Mouse (Mus musculus): ENCODE data around the gene Utp6. TPM values are rescaled to one million over a fixed set of nuclear protein-coding genes. Genes with fewer than 3 reads are reported as not detected.

Utp6 gene
- polyA plus RNA-seq, 1 experiment from 2014 or later: 39.2 TPM

DNA sequence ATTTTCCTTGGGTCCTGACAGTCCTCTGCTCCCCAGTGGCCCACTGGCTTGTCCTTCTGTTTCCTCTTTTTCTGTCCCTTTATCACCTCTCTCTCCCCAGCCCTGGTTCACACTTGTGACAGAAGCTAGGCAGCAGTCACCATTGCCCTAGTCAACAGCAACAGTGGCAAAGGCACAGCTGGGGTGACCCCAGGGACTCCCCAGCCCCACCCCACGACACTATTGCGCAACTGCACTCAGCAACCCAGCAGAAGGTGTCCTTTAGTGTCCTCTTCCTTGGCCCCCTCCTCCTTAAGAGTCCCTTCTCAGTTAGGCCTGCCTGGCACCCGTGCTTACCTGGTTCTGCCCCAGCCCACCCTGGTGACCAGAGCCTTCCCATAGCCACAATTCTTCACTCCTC is 40.0 kb downstream of the Utp6 start:
- H3K4me1 ChIP-seq (ENCODE audit: control insufficient read depth, insufficient read depth, low read length): no peaks in the 10 kb centered on the region
- H3K4me3 ChIP-seq (ENCODE audit: low read depth, low read length): no peak overlapping the region
- H3K4me2 ChIP-seq (ENCODE audit: low read length): no peak overlapping the region
- H3K27me3 ChIP-seq (ENCODE audit: control insufficient read depth, insufficient read depth, low read depth, low read length): no peaks in the 10 kb centered on the region
- H3K9ac ChIP-seq (ENCODE audit: low read depth, low read length): no peak overlapping the region
- H3K9me3 ChIP-seq (replicated peaks; ENCODE audit: control insufficient read depth, low read length, poor library complexity, severe bottlenecking): no peaks in the 10 kb centered on the region
- 92% methylated on average over 3 of the region's 3 CpGs for WGBS
- no peak overlapping the region for H3K27ac ChIP-seq (ENCODE audit: low read length)
- no peaks in the 10 kb centered on the region for H3K36me3 ChIP-seq (ENCODE audit: control insufficient read depth, insufficient read depth, low read length)
- no peak for ATAC-seq

DNA sequence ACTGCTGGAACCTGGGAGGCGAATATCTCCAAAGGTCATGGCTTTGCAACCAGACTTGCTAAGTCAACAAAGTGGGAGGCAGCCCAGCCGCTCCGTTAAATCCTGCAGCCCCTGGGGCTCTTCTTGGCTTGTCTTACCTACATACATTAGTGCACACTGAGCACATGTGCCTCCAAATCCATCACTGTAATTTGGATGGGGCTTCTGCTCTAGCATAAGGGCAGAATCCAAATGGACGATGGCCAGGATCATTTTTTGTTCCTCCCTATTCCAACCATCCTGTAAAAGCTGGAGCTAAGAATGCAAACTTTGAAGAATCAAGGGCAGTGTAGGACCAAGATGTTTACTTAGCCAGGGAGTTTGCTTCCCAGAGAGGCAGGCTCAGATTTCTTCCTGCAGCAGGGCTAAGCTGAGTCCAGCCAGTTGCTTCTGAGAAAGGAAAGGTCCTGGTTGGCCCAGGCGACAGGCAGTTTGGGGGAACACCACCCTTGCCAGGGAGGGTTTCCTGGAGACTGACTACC is 41.6 kb downstream of the Utp6 start:
- H3K4me2 ChIP-seq (ENCODE audit: low read length): no peak overlapping the region
- H3K9me3 ChIP-seq (replicated peaks; ENCODE audit: control insufficient read depth, low read length, poor library complexity, severe bottlenecking): no peaks in the 10 kb centered on the region
- no peak for ATAC-seq
- no peak overlapping the region for H3K4me3 ChIP-seq (ENCODE audit: low read depth, low read length)
- H3K4me1 ChIP-seq (ENCODE audit: control insufficient read depth, insufficient read depth, low read length): no peaks in the 10 kb centered on the region
- H3K9ac ChIP-seq (ENCODE audit: low read depth, low read length): no peak overlapping the region
- no peaks in the 10 kb centered on the region for H3K27me3 ChIP-seq (ENCODE audit: control insufficient read depth, insufficient read depth, low read depth, low read length)
- H3K36me3 ChIP-seq (ENCODE audit: control insufficient read depth, insufficient read depth, low read length): no peaks in the 10 kb centered on the region
- 55% methylated on average over 5 of the region's 5 CpGs for WGBS
- no peak overlapping the region for H3K27ac ChIP-seq (ENCODE audit: low read length)

DNA sequence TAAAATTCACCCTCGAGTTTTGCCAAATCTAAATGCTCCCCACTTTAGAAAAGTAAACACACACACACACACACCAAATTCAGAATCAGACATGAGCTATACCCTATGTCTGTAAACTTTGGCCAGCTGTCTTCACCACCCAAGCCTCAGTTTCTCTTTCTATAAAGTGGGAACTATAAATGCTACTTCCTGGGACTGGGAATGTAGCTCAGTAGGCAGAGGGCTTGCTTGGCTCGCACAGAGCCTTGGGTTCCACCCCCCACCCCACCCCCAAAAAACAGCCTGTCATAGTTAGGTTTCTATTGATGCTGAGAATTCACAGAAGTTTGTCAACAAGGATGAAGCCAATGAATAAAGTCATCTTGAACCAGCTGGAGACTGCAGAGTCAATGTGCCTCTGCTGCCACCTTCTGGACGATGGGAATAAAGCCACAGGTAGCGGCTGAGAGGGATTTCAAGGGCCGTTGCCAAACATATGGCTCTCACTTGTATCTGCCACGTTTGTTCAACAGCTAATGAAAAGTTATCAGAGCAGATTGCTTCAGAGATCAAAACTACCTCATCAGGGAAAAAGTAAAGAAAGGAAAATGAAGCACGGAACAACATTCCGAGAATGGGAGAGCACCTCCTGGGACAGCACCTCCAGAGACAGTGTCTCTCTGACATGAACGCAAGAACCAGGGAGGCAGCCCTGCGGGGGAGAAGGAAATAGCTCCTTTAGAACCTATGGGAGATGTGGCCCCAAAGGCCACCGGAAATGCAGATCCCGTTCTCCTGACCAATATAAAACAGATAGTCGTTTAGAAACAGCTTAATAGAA is 42.3 kb downstream of the Utp6 start:
- H3K27me3 ChIP-seq (ENCODE audit: control insufficient read depth, insufficient read depth, low read depth, low read length): no peaks in the 10 kb centered on the region
- no peak overlapping the region for H3K4me3 ChIP-seq (ENCODE audit: low read depth, low read length)

DNA sequence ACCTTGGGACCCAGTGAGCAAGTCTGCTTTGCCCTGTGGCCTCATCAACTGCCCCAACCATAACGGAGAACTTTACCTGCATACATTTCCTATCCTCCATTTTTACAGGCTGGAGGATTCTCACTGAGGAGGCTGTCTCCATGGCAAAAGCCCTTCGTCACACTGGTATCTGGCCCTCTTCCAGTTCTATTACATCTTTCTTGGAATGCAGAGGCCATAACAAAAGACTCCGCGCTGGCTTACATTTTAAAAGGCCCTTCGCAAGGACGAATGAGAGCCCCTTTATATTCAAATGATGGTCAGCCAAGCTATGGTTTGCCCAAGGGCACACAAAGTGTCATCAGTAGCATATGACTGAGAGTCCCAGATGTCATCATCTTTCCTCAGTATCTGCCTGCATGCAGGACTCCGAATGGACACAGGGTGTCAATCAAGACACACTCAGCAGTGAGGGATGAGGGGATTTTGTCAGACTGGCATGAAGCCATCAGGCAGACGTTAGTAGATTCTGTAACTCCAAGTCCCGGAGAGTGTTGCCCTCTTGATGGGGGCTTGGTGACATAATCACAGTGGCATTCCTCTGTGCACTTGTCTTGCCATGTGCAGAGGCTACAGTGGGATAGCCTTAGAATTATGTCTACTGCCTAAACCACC is 46.4 kb downstream of the Utp6 start:
- no peak overlapping the region for H3K4me2 ChIP-seq (ENCODE audit: low read length)
- H3K4me1 ChIP-seq (ENCODE audit: control insufficient read depth, insufficient read depth, low read length): no peaks in the 10 kb centered on the region
- no peaks in the 10 kb centered on the region for H3K27me3 ChIP-seq (ENCODE audit: control insufficient read depth, insufficient read depth, low read depth, low read length)
- 25% methylated on average over 9 of the region's 9 CpGs for WGBS
- no peak overlapping the region for H3K4me3 ChIP-seq (ENCODE audit: low read depth, low read length)
- no peaks in the 10 kb centered on the region for H3K9me3 ChIP-seq (replicated peaks; ENCODE audit: control insufficient read depth, low read length, poor library complexity, severe bottlenecking)
- no peak for ATAC-seq
- H3K36me3 ChIP-seq (ENCODE audit: control insufficient read depth, insufficient read depth, low read length): no peaks in the 10 kb centered on the region
- H3K27ac ChIP-seq (ENCODE audit: low read length): no peak overlapping the region
- H3K9ac ChIP-seq (ENCODE audit: low read depth, low read length): no peak overlapping the region

More for the DNA sequence above, 42.3 kb downstream of the Utp6 start:
- no peaks in the 10 kb centered on the region for H3K9me3 ChIP-seq (replicated peaks; ENCODE audit: control insufficient read depth, low read length, poor library complexity, severe bottlenecking)
- no peak overlapping the region for H3K9ac ChIP-seq (ENCODE audit: low read depth, low read length)
- H3K27ac ChIP-seq (ENCODE audit: low read length): no peak overlapping the region
- H3K4me1 ChIP-seq (ENCODE audit: control insufficient read depth, insufficient read depth, low read length): no peaks in the 10 kb centered on the region
- H3K4me2 ChIP-seq (ENCODE audit: low read length): no peak overlapping the region
- peak; percentile 72 for ATAC-seq
- 26% methylated on average over 13 of the region's 13 CpGs for WGBS
- no peaks in the 10 kb centered on the region for H3K36me3 ChIP-seq (ENCODE audit: control insufficient read depth, insufficient read depth, low read length)

DNA sequence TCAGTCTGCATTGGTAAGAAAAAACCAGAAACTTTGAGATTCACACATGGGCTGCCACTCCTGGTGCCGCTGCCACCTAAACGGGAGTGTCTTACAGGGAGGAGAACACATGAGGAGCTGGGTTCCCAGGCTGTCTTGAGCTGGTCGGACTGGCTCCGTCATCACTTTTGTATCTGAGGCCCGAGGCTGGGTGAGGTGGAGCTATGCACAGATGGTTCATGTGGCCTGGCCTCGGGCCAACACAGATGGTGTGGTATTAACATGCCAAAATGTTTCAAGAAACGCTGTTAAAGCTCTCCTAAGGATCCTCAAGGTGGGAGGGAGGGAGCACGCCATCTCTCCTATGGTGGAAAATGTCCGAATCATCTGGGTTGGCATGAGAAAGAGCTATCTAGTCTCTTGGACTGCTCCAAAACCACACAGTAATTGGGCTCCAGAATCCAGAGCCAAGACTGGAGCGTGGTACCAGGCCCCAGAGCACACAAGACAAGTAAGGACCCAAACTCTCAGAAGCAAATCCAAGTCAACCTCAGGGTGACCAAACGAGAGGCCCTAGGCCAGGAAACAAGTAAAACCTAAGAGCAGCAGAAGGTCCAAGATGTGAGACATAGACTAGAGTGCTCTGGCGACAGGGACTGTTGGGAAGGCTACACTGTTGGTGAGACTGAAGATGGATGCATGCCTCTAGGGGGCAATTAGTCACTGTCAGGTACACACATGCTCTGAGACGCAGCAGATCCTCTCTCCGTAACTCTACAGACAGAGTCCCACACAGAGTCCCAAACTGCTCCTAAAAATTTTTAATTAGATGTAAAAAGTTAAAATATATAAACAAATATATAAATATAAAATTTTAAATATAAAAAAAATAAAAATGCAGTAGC is 53.3 kb downstream of the Utp6 start:
- Histone ChIP-seq H3K4me3 (ENCODE audit: low read depth, low read length) (no peak overlapping the region), H3K9ac (ENCODE audit: low read depth, low read length) (no peak overlapping the region), H3K36me3 (ENCODE audit: control insufficient read depth, insufficient read depth, low read length) (no peaks in the 10 kb centered on the region), H3K27ac (ENCODE audit: low read length) (no peak overlapping the region), H3K4me2 (ENCODE audit: low read length) (no peak overlapping the region), H3K9me3 (replicated peaks; ENCODE audit: control insufficient read depth, low read length, poor library complexity, severe bottlenecking) (no peaks in the 10 kb centered on the region), H3K27me3 (ENCODE audit: control insufficient read depth, insufficient read depth, low read depth, low read length) (no peaks in the 10 kb centered on the region), H3K4me1 (ENCODE audit: control insufficient read depth, insufficient read depth, low read length) (no peaks in the 10 kb centered on the region)
- ATAC-seq: no peak
- 68% methylated on average over 14 of the region's 14 CpGs for WGBS

DNA sequence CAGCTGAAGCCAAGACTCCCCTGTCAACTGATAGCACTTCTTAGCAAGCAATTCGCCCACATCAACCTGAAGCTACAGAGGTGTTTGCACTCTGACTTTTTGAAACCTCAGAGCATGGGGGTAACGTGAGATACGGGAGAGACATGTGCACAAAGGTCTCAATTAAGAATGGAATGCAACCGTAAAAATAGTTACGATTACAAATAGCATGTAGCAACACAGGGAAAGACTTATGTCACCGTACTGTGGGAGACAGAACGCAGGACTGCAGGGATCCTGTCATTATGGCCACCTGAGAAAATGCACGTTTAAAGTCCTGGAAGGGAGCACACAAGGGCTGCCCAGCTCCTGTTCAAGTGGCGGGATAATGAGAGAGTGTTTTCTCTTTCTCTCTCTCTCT is 55.3 kb downstream of the Utp6 start:
- 75% methylated on average over 9 of the region's 9 CpGs for WGBS
- ATAC-seq: no peak
- Histone ChIP-seq H3K27me3 (ENCODE audit: control insufficient read depth, insufficient read depth, low read depth, low read length) (no peaks in the 10 kb centered on the region), H3K9me3 (replicated peaks; ENCODE audit: control insufficient read depth, low read length, poor library complexity, severe bottlenecking) (no peaks in the 10 kb centered on the region), H3K4me3 (ENCODE audit: low read depth, low read length) (no peak overlapping the region), H3K4me1 (ENCODE audit: control insufficient read depth, insufficient read depth, low read length) (no peaks in the 10 kb centered on the region), H3K36me3 (ENCODE audit: control insufficient read depth, insufficient read depth, low read length) (no peaks in the 10 kb centered on the region), H3K27ac (ENCODE audit: low read length) (no peak overlapping the region), H3K9ac (ENCODE audit: low read depth, low read length) (no peak overlapping the region), H3K4me2 (ENCODE audit: low read length) (no peak overlapping the region)

DNA sequence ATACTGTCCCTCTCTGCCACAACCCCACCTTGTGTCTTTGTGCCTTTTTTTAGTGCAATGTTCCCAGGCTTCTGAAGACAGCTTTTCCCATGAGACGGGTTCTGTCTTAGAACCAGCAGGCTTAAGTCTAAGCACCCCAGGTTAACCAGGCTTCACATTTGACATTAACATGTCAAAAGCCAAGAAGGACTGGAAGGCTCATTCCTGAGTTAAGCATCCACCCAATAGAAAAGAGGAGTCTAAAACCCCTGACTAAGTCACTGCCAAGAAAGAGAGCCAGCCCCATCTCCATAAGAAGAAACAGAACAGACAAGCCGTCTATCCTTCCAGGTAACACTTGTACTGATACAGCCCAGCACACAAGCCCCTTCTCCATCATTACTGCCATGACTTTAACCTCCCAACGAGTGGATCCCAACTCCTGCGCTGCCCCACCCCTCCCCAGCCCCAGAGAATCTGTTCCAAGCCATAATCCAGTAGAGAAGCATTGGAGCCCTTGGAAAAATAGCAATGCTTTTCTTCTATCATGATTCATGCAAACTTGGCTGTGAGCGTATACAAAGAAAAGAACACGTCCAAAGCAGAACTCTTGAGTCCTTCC is 59.2 kb downstream of the Utp6 start:
- Histone ChIP-seq H3K27ac (ENCODE audit: low read length) (no peak overlapping the region), H3K4me3 (ENCODE audit: low read depth, low read length) (no peak overlapping the region)
- no peak for ATAC-seq

DNA sequence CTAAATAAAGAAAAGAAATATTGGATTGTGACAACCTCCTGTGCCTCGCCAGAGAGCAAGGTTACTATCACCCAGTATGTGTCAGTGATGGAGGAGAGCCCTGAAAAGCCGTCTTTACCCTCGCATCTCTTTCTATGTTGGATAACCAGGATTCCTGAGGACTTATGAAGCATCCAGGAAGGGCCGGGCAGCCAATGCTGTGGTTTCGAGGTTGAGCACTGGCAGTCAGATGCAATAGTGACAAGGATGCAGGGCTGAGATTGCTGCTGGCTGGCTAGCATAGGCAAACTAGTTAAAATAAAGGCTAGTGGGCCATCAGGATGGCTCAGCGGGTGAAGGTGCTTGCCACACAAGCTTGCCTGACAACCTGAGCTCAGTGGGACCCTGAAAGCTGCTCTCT is 61.0 kb downstream of the Utp6 start:
- Histone ChIP-seq H3K4me3 (ENCODE audit: low read depth, low read length) (no peak overlapping the region), H3K4me1 (ENCODE audit: control insufficient read depth, insufficient read depth, low read length) (no peaks in the 10 kb centered on the region), H3K9ac (ENCODE audit: low read depth, low read length) (no peak overlapping the region), H3K4me2 (ENCODE audit: low read length) (no peak overlapping the region), H3K27me3 (ENCODE audit: control insufficient read depth, insufficient read depth, low read depth, low read length) (no peaks in the 10 kb centered on the region), H3K27ac (ENCODE audit: low read length) (no peak overlapping the region), H3K9me3 (replicated peaks; ENCODE audit: control insufficient read depth, low read length, poor library complexity, severe bottlenecking) (no peaks in the 10 kb centered on the region), H3K36me3 (ENCODE audit: control insufficient read depth, insufficient read depth, low read length) (no peaks in the 10 kb centered on the region)
- ATAC-seq: no peak
- 90% methylated on average over 6 of the region's 6 CpGs for WGBS

More for the DNA sequence above, 59.2 kb downstream of the Utp6 start:
- H3K4me1 ChIP-seq (ENCODE audit: control insufficient read depth, insufficient read depth, low read length): no peaks in the 10 kb centered on the region
- no peaks in the 10 kb centered on the region for H3K9me3 ChIP-seq (replicated peaks; ENCODE audit: control insufficient read depth, low read length, poor library complexity, severe bottlenecking)
- no peaks in the 10 kb centered on the region for H3K27me3 ChIP-seq (ENCODE audit: control insufficient read depth, insufficient read depth, low read depth, low read length)
- no peaks in the 10 kb centered on the region for H3K36me3 ChIP-seq (ENCODE audit: control insufficient read depth, insufficient read depth, low read length)
- no peak overlapping the region for H3K9ac ChIP-seq (ENCODE audit: low read depth, low read length)
- no peak overlapping the region for H3K4me2 ChIP-seq (ENCODE audit: low read length)
- WGBS: 76% methylated on average over 6 of the region's 6 CpGs

All from midbrain, embryonic 16.5 days (tissue).